Mouse (Mus musculus) midbrain, embryonic 13.5 days (tissue): Measurements from ENCODE around the gene Nmt2. TPM values are rescaled to one million over a fixed set of nuclear protein-coding genes. Genes with fewer than 3 reads are reported as not detected.

Source experiments
- ATAC-seq: fragments of 200-750 bp; cut with Nextera tagmentation; 2 replicates; pipeline ENCODE4 v1.8.0; 2017; ENCODE audit warnings: mild to moderate bottlenecking, moderate TSS enrichment, moderate library complexity
- H3K27ac ChIP-seq: fragments of 300-500 bp; sonication (generic); 2 replicates; pipeline ENCODE4 v1.5.1; 2015; ENCODE audit warnings: inconsistent platforms, mild to moderate bottlenecking, moderate library complexity
- H3K27me3 ChIP-seq: fragments of 300-500 bp; sonication (generic); 2 replicates; pipeline ENCODE4 v1.6.1; 2015; ENCODE audit warnings: mild to moderate bottlenecking, inconsistent platforms
- H3K36me3 ChIP-seq: fragments of 300-500 bp; sonication (generic); 2 replicates; pipeline ENCODE4 v1.6.1; 2015; ENCODE audit warnings: mild to moderate bottlenecking, inconsistent platforms
- H3K4me1 ChIP-seq: fragments of 300-500 bp; sonication (generic); replicated peaks from 2 replicates; pipeline ENCODE4 v1.6.1; 2015; ENCODE audit warnings: inconsistent platforms
- H3K4me2 ChIP-seq: fragments of 300-500 bp; sonication (generic); replicated peaks from 2 replicates; pipeline ENCODE4 v1.6.1; 2015; ENCODE audit warnings: moderate library complexity, mild to moderate bottlenecking, inconsistent platforms
- H3K4me3 ChIP-seq: fragments of 300-500 bp; sonication (generic); replicated peaks from 2 replicates; pipeline ENCODE4 v1.5.1; 2015; ENCODE audit warnings: mild to moderate bottlenecking, inconsistent platforms
- H3K9ac ChIP-seq: fragments of 300-500 bp; sonication (generic); replicated peaks from 2 replicates; pipeline ENCODE4 v1.6.1; 2015; ENCODE audit warnings: mild to moderate bottlenecking, inconsistent platforms
- H3K9me3 ChIP-seq: fragments of 300-500 bp; sonication (generic); 2 replicates; pipeline ENCODE4 v1.6.1; 2016; ENCODE audit warnings: mild to moderate bottlenecking, inconsistent platforms
- WGBS: fragments of 180-500 bp; shearing (Covaris S2); methylation state at CpG from one replicate; pipeline ENCODE4 v1.1.7; 2015; 5-methylcytosine and 5-hydroxymethylcytosine counted together
- polyA plus RNA-seq: library from polyadenylated mRNA; unstranded; fragments of >200 nt; fragmentation: Nextera tagmentation; extraction: Ambion mirVana; gene quantifications from 2 replicates; pipeline ENCODE4 v1.2.1, GENCODE M21; 2015

Gene Nmt2
- polyA plus RNA-seq, 1 experiment from 2014 or later: 90.2 TPM

DNA sequence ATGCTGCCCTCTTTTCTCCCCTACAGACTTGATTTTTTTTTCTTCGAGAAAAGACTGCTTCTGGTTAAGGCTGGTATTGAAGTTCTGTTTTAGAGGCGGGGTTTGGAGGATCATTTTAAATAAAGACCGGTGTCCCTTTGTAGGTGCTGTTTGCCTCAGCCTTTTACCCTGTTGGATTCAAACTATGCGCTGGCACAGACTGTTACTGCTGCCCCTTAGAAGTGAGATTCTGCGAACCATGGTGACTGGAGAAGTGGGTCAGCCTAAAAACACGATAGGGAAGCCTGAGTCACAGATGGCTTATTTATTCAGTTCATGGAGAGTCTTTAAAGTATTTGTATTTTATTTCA lies 1.1 kb downstream of the Nmt2 start:
- Histone ChIP-seq H3K36me3 (no peaks in the 10 kb centered on the region), H3K27me3 (no peaks in the 10 kb centered on the region), H3K4me1 (peaks cover 17% of the 10 kb centered on the region), H3K9ac (peak overlapping the region; percentile 86), H3K4me2 (peak overlapping the region; percentile 63), H3K27ac (peak overlapping the region; percentile 94), H3K9me3 (no peaks in the 10 kb centered on the region), H3K4me3 (peak overlapping the region; percentile 81)
- no peak for ATAC-seq
- WGBS: 1% methylated on average over 6 of the region's 6 CpGs

DNA sequence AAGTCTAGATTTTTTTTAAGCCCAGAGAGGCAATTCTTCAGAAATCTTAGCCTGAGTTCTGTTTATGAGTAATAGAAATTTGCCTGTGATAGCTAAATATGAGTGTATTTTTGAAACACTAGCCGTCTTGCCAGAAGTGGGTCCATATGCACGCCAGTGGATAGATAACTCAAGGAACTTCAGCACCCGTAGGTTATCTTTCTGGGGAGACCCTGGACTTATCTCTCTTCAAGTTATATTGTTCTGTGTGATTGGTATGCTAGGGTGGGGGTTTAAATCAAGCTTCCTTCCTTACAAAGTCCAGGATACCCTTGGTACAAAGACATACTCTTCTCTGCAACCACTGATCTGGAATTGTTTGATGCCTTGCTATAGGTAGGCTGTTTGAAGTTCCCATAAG lies 1.7 kb downstream of the Nmt2 start:
- peak overlapping the region; percentile 63 for H3K4me2 ChIP-seq
- H3K36me3 ChIP-seq: no peaks in the 10 kb centered on the region
- no peaks in the 10 kb centered on the region for H3K27me3 ChIP-seq
- WGBS: 80% methylated on average over 3 of the region's 3 CpGs
- no peaks in the 10 kb centered on the region for H3K9me3 ChIP-seq
- H3K4me1 ChIP-seq: peaks cover 17% of the 10 kb centered on the region
- H3K27ac ChIP-seq: no peak overlapping the region
- no peak for ATAC-seq
- H3K9ac ChIP-seq: peak overlapping the region; percentile 86
- H3K4me3 ChIP-seq: peak overlapping the region; percentile 81

DNA sequence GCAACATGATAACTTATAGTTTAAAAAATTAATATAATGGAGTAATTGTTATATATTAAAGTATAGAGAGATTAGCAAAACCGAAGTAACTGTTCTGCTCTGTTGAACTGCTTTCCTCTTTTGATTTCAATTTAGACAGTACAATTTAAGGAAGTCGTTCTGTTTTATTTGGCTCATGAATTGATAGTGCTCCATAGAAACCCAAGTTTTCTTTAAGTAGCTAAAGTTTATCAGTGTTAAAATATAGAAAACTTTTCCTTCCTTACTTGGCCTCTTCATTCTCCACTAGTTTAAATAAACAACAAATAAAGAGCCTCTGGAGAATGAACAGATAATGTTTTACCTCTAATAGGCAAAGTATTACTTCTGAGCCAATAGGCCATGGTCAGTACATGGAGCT lies 2.2 kb downstream of the Nmt2 start:
- H3K27ac ChIP-seq: no peak overlapping the region
- H3K4me1 ChIP-seq: peaks cover 17% of the 10 kb centered on the region
- no peak overlapping the region for H3K9ac ChIP-seq
- H3K9me3 ChIP-seq: no peaks in the 10 kb centered on the region
- H3K4me3 ChIP-seq: no peak overlapping the region
- 92% methylated on average over 2 of the region's 2 CpGs for WGBS
- no peaks in the 10 kb centered on the region for H3K36me3 ChIP-seq
- no peaks in the 10 kb centered on the region for H3K27me3 ChIP-seq
- no peak overlapping the region for H3K4me2 ChIP-seq
- ATAC-seq: no peak

DNA sequence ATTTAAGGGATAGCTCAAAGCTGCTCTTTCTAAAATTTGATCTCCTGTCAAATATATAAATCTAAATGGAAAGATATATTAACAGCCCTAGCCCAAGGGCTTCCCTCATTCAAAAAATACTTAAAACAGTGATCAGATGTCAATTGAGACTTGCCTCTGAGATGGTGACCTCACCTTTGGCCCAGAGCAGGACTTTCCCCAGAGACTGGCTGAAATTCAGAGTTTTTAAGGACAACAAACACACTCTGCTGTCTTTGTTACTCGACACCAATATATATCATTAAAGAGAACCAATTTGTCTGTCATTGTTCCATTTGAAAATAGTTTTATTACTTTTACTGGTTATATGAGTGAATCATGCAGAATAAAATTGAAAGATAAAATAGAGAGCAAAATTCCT lies 5.6 kb downstream of the Nmt2 start:
- WGBS: 96% methylated on average over 1 of the region's 1 CpGs
- Histone ChIP-seq H3K9ac (no peak overlapping the region), H3K36me3 (no peaks in the 10 kb centered on the region), H3K27me3 (no peaks in the 10 kb centered on the region), H3K4me1 (peaks cover 12% of the 10 kb centered on the region), H3K4me3 (no peak overlapping the region), H3K9me3 (no peaks in the 10 kb centered on the region), H3K4me2 (no peak overlapping the region), H3K27ac (no peak overlapping the region)
- no peak for ATAC-seq

DNA sequence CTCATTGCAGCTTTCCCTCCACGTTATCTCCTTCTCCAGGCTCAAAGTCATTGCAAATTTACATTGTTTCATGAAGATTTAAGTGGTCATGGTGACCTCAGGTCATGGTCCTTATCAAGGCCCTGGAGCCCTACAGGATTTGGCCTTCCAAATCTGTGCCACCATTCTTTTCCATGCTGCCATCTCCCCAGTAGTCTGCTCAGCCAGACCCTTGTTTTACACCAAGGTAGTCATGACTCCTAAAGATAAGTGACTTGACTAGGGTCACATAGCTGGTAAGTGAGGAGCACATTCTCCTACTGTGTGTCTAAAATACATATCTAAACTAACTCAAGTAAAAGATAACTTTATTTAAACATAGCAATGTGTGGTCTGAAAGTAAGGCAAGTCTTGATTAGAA lies 8.2 kb downstream of the Nmt2 start:
- no peak overlapping the region for H3K27ac ChIP-seq
- H3K9me3 ChIP-seq: no peaks in the 10 kb centered on the region
- no peaks in the 10 kb centered on the region for H3K36me3 ChIP-seq
- no peaks in the 10 kb centered on the region for H3K4me1 ChIP-seq
- WGBS: 91% methylated on average over 1 of the region's 1 CpGs
- H3K27me3 ChIP-seq: no peaks in the 10 kb centered on the region
- H3K9ac ChIP-seq: no peak overlapping the region
- no peak overlapping the region for H3K4me2 ChIP-seq
- no peak for ATAC-seq
- no peak overlapping the region for H3K4me3 ChIP-seq

DNA sequence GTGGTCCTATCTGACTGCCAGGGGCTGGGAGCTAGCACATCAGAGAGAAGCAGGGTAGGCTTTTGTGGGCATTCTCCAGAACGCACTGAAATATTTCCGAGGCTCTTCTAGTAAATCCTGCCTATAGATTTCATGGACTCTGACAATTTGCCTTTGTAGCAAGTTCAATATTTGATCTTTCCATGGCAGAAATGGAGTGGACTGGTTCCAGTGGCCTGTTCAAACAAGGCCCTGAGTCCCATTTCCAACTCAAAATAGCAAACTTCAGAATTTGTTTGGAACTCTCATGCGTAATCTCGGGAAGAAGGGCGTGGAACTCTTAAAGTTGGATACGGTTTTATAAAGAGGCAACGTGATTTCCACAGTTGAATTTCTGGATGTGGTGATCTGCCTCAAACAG lies 11.8 kb downstream of the Nmt2 start:
- H3K36me3 ChIP-seq: no peaks in the 10 kb centered on the region
- H3K4me1 ChIP-seq: no peaks in the 10 kb centered on the region
- ATAC-seq: no peak
- no peaks in the 10 kb centered on the region for H3K9me3 ChIP-seq
- no peak overlapping the region for H3K4me2 ChIP-seq
- H3K27me3 ChIP-seq: no peaks in the 10 kb centered on the region
- WGBS: 91% methylated on average over 7 of the region's 7 CpGs
- H3K4me3 ChIP-seq: no peak overlapping the region
- H3K9ac ChIP-seq: no peak overlapping the region
- no peak overlapping the region for H3K27ac ChIP-seq

DNA sequence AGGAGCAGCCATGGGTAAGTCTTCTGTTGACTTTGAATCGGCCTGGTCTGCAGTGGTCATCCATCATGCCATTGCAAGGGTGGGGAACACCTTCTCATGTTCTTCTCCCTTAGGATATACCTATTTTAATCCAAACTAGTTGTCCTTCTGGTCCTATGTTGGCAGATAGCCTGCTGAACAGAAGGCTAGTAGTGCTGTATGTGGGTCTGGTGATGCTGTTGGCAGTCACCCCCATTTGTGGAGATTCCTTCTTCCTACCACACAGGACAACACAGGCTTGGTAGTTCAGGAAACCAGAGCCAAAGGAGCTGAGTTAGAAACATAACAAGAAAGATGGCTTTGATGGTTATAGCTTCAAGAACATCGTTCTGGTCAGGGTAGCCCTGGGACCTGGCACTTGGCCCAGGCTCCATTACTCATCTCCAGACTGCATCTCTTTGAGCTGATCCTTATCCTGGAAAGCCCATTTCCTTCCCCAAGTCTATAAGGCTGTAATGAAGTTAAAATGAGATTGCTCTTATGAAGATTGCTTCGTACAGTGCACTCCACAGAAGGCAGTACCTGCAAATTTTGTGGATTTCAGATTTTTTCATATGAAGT lies 21.5 kb downstream of the Nmt2 start:
- H3K9me3 ChIP-seq: no peaks in the 10 kb centered on the region
- 98% methylated on average over 3 of the region's 3 CpGs for WGBS
- H3K36me3 ChIP-seq: peaks cover 26% of the 10 kb centered on the region
- no peaks in the 10 kb centered on the region for H3K4me1 ChIP-seq
- no peak overlapping the region for H3K27ac ChIP-seq
- no peak overlapping the region for H3K4me2 ChIP-seq
- no peak for ATAC-seq
- H3K9ac ChIP-seq: no peak overlapping the region
- no peaks in the 10 kb centered on the region for H3K27me3 ChIP-seq
- H3K4me3 ChIP-seq: no peak overlapping the region

DNA sequence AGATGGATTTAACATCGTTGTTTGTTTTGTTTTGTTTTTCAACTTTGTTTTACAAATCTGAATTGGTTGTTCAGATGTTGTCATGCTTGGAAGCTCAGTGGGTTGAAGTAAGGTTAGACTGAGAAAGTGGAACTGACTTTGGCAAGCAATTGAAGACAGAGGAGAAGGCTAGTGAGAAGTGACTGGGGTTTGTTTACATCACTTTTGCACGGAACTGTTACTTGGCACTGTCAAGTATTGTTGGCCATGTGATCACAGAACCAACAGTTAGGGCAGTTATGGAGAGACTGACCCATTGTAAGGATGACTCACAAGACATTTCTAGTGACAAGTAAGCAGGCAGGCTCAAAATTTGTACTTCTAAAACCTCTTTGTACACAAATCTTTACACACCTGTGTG lies 39.1 kb downstream of the Nmt2 start:
- H3K36me3 ChIP-seq: peaks cover 56% of the 10 kb centered on the region
- no peak overlapping the region for H3K4me2 ChIP-seq
- ATAC-seq: no peak
- H3K27me3 ChIP-seq: no peaks in the 10 kb centered on the region
- no peaks in the 10 kb centered on the region for H3K4me1 ChIP-seq
- no peaks in the 10 kb centered on the region for H3K9me3 ChIP-seq
- no peak overlapping the region for H3K9ac ChIP-seq
- WGBS: 98% methylated on average over 2 of the region's 2 CpGs
- H3K27ac ChIP-seq: no peak overlapping the region
- no peak overlapping the region for H3K4me3 ChIP-seq

DNA sequence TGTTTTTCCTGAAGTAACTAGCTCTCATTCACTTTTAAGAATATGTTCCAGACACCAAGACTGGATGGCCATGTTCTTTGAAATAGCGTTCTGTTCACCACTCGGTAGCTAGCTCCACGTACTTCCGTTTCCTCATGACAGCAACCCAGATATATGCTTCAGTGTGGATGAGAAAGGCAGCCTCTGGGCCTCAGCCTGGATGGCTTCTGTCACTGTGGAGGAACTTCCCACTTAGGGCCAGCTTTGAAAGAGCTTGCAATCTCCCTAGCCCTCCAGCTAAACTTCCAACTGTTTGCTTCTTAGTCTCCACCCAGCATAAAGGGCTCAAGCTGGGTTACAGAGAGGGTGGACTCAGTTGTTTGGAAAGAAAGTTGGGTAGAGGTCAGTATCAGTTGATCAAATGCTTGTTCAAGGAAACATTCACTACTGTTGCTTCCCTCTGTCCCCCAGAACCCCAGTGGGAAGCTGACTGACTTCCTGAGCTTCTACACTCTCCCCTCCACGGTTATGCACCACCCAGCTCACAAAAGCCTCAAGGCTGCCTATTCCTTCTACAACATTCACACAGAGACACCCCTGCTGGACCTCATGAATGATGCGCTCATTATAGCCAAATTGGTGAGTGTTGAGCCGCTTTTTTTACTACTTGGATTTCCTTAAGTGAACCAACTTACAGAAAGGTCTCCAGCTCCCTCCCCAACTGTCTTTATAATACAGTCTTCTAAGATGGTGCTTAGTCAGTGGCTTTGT lies 40.5 kb downstream of the Nmt2 start:
- no peak overlapping the region for H3K4me3 ChIP-seq
- H3K27me3 ChIP-seq: no peaks in the 10 kb centered on the region
- no peak for ATAC-seq
- no peaks in the 10 kb centered on the region for H3K4me1 ChIP-seq
- no peak overlapping the region for H3K27ac ChIP-seq
- no peaks in the 10 kb centered on the region for H3K9me3 ChIP-seq
- 92% methylated on average over 7 of the region's 7 CpGs for WGBS
- H3K36me3 ChIP-seq: peaks cover 58% of the 10 kb centered on the region
- no peak overlapping the region for H3K4me2 ChIP-seq
- no peak overlapping the region for H3K9ac ChIP-seq

DNA sequence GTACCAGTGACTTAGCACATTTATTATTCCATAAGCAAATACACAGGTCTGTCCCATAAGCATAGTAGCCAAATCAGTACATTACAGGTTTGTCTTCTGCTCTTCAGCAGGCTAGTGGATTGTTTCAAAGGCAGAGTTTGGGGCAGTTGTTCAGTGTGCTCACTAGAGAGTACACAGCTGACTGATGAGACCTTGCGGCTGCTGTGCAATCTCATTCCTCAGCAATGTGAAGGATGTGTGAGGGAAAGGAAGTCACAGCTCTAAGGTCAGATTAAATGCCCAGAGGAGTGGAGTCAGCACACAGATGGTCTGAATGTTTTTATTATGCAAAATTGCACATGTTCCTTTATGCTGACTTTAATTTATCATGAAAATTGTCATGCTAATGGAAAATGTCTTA lies 42.5 kb downstream of the Nmt2 start:
- H3K27ac ChIP-seq: no peak overlapping the region
- H3K9ac ChIP-seq: no peak overlapping the region
- H3K4me1 ChIP-seq: peaks cover 10% of the 10 kb centered on the region
- no peak overlapping the region for H3K4me2 ChIP-seq
- no peak for ATAC-seq
- WGBS: 90% methylated on average over 1 of the region's 1 CpGs
- peaks cover 58% of the 10 kb centered on the region for H3K36me3 ChIP-seq
- H3K4me3 ChIP-seq: no peak overlapping the region
- no peaks in the 10 kb centered on the region for H3K27me3 ChIP-seq
- H3K9me3 ChIP-seq: no peaks in the 10 kb centered on the region

DNA sequence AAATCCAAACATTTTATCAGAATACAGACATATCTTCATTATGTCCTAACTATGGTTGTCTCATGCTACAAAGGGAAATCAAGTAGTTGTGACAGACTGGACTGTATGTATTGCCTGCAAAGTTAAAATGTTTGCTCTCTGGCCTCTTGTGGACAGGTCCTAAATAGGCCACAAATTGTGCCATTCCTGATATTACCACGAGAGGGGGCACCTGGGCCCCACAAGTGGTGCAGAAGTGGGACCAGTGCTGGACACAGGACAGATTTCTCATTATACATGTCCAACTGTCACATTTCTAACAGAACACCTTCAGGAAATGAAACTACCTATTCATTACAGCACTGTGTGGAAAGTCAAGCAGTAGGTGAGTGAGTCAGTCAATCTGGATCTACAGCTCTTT lies 43.3 kb downstream of the Nmt2 start:
- H3K4me2 ChIP-seq: no peak overlapping the region
- no peak overlapping the region for H3K9ac ChIP-seq
- H3K4me1 ChIP-seq: peaks cover 14% of the 10 kb centered on the region
- no peak overlapping the region for H3K4me3 ChIP-seq
- ATAC-seq: no peak
- H3K27me3 ChIP-seq: no peaks in the 10 kb centered on the region
- 32% methylated on average over 1 of the region's 1 CpGs for WGBS
- no peaks in the 10 kb centered on the region for H3K9me3 ChIP-seq
- H3K27ac ChIP-seq: no peak overlapping the region
- H3K36me3 ChIP-seq: peaks cover 53% of the 10 kb centered on the region

DNA sequence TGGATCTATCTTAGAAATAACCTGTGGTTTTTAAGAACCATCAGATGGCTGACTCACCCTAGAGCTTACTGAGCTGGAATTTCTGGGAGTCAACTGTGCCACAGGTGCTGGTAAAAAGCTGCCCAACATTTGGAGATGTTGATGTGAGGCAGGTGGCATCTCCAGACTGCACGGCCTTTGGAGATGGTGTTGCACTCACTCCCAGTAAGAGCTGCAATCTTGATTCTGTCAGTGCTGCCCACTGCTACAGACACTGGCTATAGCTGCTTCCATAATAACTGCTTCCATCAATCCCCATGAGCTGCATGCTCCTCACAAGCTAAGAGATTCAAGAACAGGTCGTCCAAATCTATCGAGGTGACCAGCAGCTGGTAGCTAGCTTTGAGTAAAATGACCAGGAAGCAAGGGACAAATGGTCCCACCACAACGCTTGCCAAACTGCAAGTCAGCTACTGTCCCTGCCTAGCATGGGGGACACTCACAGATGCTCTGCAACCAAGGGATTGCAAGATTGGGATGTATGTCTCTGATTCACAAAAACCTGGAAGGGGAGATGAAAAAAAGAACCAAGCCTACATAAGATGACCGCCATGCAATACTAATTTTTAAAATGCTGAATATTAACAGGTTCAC lies 47.2 kb downstream of the Nmt2 start:
- peaks cover 24% of the 10 kb centered on the region for H3K4me1 ChIP-seq
- no peak for ATAC-seq
- H3K27me3 ChIP-seq: peaks cover 3% of the 10 kb centered on the region; the same call in 1 of the 2 replicates
- no peaks in the 10 kb centered on the region for H3K9me3 ChIP-seq
- peak overlapping the region; percentile 63 for H3K4me3 ChIP-seq
- peak overlapping the region; percentile 74 for H3K9ac ChIP-seq
- WGBS: 86% methylated on average over 5 of the region's 5 CpGs
- peak overlapping the region; percentile 67 for H3K4me2 ChIP-seq
- peaks cover 20% of the 10 kb centered on the region for H3K36me3 ChIP-seq
- no peak overlapping the region for H3K27ac ChIP-seq
